Mouse (Mus musculus): ENCODE measurements around the gene Kmt2e.

GRCm38 (mm10) chr5:23519679-23520078, 85.4 kb downstream of the Kmt2e start:
- TF ChIP-seq POLR2A (IDR thresholded peaks at IDR 0.05; ENCODE audit: low read depth, low read length) (no peak), CTCF (conservative IDR thresholded peaks at IDR 0.05; ENCODE audit: insufficient read depth, insufficient read length, low read depth, low read length) (no peak)
